Mouse (Mus musculus) heart, postnatal 10 days (tissue): ENCODE measurements around the gene 4930535I16Rik. TPM values are rescaled to one million over a fixed set of nuclear protein-coding genes. Genes with fewer than 3 reads are reported as not detected.
A peak's percentile ranks its signal among the peaks of the same experiment; 100 is the strongest.

Experiments used
- DNase-seq, 2 experiments: peaks; one replicate each; pipeline ENCODE4 v3.0.0; 2021
- intact Hi-C: fragments of 180-260 bp; cut with DNase I; formaldehyde crosslinking; loops from one replicate; pipeline ENCODE4 v1.15.1; 2025
- total RNA-seq, 2 experiments: library from RNA; stranded (reverse); gene quantifications; 2 replicates each; pipeline ENCODE4 v1.2.3; 2021

Gene 4930535I16Rik
- total RNA-seq, 2 experiments from 2014 or later: not detected

DNA sequence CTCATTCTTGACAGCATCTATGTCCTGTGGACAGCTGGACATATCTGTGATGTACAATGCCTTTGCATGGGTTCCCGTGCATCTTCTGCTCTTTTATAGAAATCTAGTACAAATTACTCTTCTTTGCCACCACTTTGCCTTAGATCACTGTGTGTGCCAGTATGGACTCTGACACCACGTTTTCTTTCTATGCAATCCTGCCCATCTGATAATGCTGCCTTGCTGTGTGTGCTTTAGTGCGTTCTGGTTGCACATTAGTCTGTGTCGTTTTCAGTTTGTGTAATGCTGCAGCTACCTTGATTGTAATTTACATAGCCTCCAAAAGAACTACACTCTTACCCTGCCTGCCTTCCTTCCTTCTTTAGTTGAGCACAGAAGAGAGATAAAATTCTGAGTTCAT, 6.3 kb downstream of the 4930535I16Rik start:
- no peak for DNase-seq
- intact Hi-C loops: no loop called here

- DNase-seq: no peak
- intact Hi-C loops: no loop called here
Measured at GRCm38 (mm10) chr4:123905126-123905668, 12.6 kb downstream of the 4930535I16Rik start.

DNA sequence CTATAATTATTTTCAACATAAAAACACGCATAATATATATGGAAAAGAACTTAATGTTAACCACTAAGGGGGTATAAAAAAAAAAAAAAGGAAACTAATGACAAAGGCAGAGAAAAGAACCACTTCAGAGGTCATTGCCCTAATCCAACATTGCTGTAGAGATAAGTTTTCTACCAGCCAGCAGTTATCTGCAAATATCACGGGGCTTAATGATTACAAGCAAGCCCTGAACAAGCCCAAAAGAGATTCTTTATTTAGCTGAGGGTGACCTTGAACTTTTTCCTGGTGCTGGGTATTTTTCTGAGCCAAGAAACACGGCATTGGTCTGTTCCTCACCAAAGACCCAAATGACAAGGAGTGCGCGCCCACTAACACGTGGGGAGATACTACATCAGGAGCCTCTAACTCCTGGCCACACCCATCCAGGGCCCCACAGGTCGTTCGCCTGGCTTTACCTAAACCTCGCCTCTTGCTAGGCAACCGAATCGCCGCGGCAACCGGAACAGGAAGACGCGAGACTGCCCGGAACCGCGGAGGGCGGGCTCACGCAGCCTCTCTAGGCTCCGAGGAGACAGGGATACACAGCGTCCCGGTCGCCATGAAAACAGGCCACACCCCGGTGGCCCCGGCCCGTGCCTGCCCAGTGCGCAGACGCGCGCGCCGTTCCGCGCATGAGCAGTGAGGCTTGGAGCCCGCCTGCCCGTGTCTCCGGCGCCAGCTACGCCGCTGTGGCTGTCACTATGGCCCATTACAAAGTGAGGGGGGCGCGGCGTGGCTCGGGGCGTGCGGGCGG, 13.3 kb downstream of the 4930535I16Rik start, which contains the start of gene Mycbp:
Gene Mycbp, plus strand, starts transcription at position 500 of the 793 bp plus-strand sequence.
- intact Hi-C loops: no loop called here
- DNase-seq: peak; percentile 100

DNA sequence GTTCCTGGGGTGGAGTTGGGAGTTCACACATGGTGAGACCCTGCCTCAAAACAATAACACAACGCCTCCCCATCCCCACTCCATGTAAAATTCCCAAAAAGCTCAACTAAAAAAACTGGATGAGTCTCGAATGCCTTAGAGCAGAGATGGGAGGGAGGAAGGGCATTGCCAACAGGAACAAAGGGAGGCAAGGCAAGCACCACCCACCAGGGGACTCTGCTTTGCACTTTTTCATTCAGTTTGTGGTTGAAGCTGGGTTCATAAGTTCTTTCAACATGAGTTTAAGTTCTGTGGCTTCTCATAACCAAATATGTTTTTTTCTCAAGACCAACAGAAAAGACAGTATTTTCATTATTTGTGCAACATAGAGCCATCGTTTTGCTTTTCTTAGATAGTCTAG, 14.4 kb downstream of the 4930535I16Rik start:
- no peak for DNase-seq
- intact Hi-C loops: no loop called here

- peak; percentile 43 to 74 for DNase-seq
- intact Hi-C loops: loop anchor here (1.0 to 5.0 kb wide), 3 partner anchors 78 to 306 kb away; no protein-coding TSS in a partner anchor
Measured at GRCm38 (mm10) chr4:123898696-123899095, 19.1 kb downstream of the 4930535I16Rik start.

DNA sequence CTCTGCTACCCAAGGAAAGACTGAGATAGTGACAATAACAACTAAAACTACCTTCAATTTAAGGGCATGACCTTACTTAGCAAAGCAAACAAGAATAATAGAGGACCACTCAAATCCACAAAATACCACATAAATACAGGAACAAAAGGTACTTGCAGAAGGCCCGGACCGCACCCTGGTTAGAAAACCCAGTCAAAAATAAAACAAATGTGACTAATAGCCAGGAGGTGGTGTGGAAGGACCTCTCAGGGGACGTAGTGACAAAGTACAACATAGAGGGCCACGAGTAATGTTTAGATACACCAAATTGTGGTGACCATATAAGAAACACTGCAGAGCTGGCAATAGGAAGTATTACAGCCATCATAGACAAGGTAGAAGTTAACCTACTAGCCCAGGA, 23.5 kb downstream of the 4930535I16Rik start:
- no peak for DNase-seq
- intact Hi-C loops: loop anchor here (5.0 kb wide), 1 partner anchor 57 kb away; no protein-coding TSS in a partner anchor

DNA sequence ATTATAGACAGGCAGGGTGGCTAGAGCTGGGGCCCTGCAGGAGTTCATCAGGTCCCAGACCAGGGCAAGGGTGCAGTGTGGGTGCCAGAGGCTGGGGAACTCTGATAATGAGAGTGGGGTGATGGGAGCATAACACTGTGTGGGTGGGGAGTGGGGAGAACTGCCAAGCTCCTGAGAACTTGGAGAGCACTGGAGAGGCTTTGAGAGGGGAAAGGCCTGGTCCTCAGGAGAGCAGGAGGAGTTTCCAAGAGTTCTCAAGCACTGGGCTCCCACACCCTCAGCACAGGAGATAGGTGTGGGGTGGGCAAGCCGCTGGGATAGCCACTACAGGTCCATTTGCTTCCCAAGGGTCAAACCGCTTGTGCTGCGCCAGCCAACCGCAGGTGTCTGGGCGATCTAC, 24.1 kb downstream of the 4930535I16Rik start:
- intact Hi-C loops: loop anchor here (5.0 kb wide), 1 partner anchor 56 kb away; no protein-coding TSS in a partner anchor
- no peak for DNase-seq

Other genes starting within 250 kb of the 4930535I16Rik start
- gene Macf1, start 233.7 kb downstream of the 4930535I16Rik start, total RNA-seq: 100 to 1,000 TPM; 316 to 364 TPM
- gene Ndufs5, start 199.8 kb downstream of the 4930535I16Rik start, total RNA-seq: 100 to 1,000 TPM; 334 to 374 TPM
- gene Akirin1, start 167.7 kb downstream of the 4930535I16Rik start, total RNA-seq: 10 to 100 TPM; 34.8 to 35.9 TPM
- gene Rhbdl2, start 130.1 kb downstream of the 4930535I16Rik start, total RNA-seq: under 1 TPM; 0.20 to 0.29 TPM
- gene 4933427I04Rik, start 58.3 kb downstream of the 4930535I16Rik start, total RNA-seq: not detected
- 10 to 100 TPM; 24.9 to 29.1 TPM for gene Mycbp, start 13.2 kb downstream of the 4930535I16Rik start, total RNA-seq
- gene Rragc, start 576 bp downstream of the 4930535I16Rik start, total RNA-seq: 10 to 100 TPM; 53.3 to 54.2 TPM